Comparison of ENCODE assay signal across 29 mouse cellular contexts in genomic region chr17:10987040-10987439, GRCm38 (mm10).
DNase-seq lines count a peak whose midpoint lies in the region; ATAC-seq and TF ChIP-seq lines count a peak whose summit lies in the region.
"Had no signal": no experiment of that assay in that cellular context is flagged by ENCODE, and none has a peak within 500 bp of the region (broad histone marks: within the 10 kb centered on the region; RNA-seq: fewer than 3 reads in every experiment).

No protein-coding gene starts in this region.

- no peak for TF ChIP-seq CTCF in brain, embryonic 14.5 days (IDR thresholded peaks at IDR 0.05; ENCODE audit: borderline replicate concordance, extremely low read depth, insufficient read depth, insufficient read length)

- no peak for ATAC-seq in forebrain, embryonic 14.5 days
- no peak for ATAC-seq in forebrain, embryonic 13.5 days
- ATAC-seq in hindbrain, embryonic 14.5 days (ENCODE audit: low FRiP score), result peak; percentile 24; the same call in 1 of the 2 replicates
- no peak for ATAC-seq in midbrain, embryonic 14.5 days (ENCODE audit: low FRiP score, low TSS enrichment)
- no peak for ATAC-seq in midbrain, embryonic 15.5 days (replicated peaks)
- ATAC-seq: CD4-positive, CD25-positive, alpha-beta regulatory T cell, adult 4 months; hindbrain, embryonic 16.5 days; intestine, embryonic 15.5 days had no signal

- H3K9ac ChIP-seq in forebrain, embryonic 14.5 days (ENCODE audit: low read length), result no peak overlapping the region
- H3K9ac ChIP-seq in forebrain, embryonic 13.5 days, result no peak overlapping the region
- no peak overlapping the region for H3K9ac ChIP-seq in hindbrain, embryonic 14.5 days
- H3K9ac ChIP-seq in midbrain, embryonic 14.5 days (replicated peaks; ENCODE audit: low read length), result no peak overlapping the region
- no peak overlapping the region for H3K9ac ChIP-seq in midbrain, embryonic 15.5 days
- H3K9ac ChIP-seq: embryonic facial prominence, embryonic 13.5 days; heart, embryonic 15.5 days; intestine, embryonic 15.5 days; liver, embryonic 14.5 days; lung, embryonic 15.5 days; stomach, embryonic 15.5 days had no signal

- no peak overlapping the region for H3K4me2 ChIP-seq in forebrain, embryonic 14.5 days (ENCODE audit: low read length)
- H3K4me2 ChIP-seq in forebrain, embryonic 13.5 days, result no peak overlapping the region
- no peak overlapping the region for H3K4me2 ChIP-seq in hindbrain, embryonic 14.5 days (replicated peaks)
- H3K4me2 ChIP-seq in midbrain, embryonic 14.5 days (ENCODE audit: low read length), result no peak overlapping the region
- H3K4me2 ChIP-seq in midbrain, embryonic 15.5 days, result no peak overlapping the region
- H3K4me2 ChIP-seq: embryonic facial prominence, embryonic 13.5 days; heart, embryonic 15.5 days; intestine, embryonic 15.5 days; lung, embryonic 15.5 days; stomach, embryonic 15.5 days had no signal

- 63% methylated on average over 4 of the region's 4 CpGs for WGBS in forebrain, embryonic 14.5 days
- 58% methylated on average over 4 of the region's 4 CpGs for WGBS in forebrain, embryonic 13.5 days
- 57% methylated on average over 4 of the region's 4 CpGs for WGBS in hindbrain, embryonic 14.5 days
- 85% methylated on average over 4 of the region's 4 CpGs for WGBS in hindbrain, embryonic 10.5 days
- 59% methylated on average over 4 of the region's 4 CpGs for WGBS in midbrain, embryonic 14.5 days
- 63% methylated on average over 4 of the region's 4 CpGs for WGBS in midbrain, embryonic 15.5 days

- no peaks in the 10 kb centered on the region for H3K36me3 ChIP-seq in forebrain, embryonic 14.5 days (ENCODE audit: control insufficient read depth, insufficient read depth, low read length)
- no peaks in the 10 kb centered on the region for H3K36me3 ChIP-seq in forebrain, embryonic 13.5 days (ENCODE audit: poor library complexity, severe bottlenecking)
- H3K36me3 ChIP-seq in hindbrain, embryonic 14.5 days (replicated peaks; ENCODE audit: control insufficient read depth, insufficient read depth), result no peaks in the 10 kb centered on the region
- no peaks in the 10 kb centered on the region for H3K36me3 ChIP-seq in hindbrain, embryonic 10.5 days
- H3K36me3 ChIP-seq in midbrain, embryonic 14.5 days (ENCODE audit: control insufficient read depth, insufficient read depth, low read length), result no peaks in the 10 kb centered on the region
- H3K36me3 ChIP-seq in midbrain, embryonic 15.5 days (replicated peaks), result no peaks in the 10 kb centered on the region
- H3K36me3 ChIP-seq: embryonic facial prominence, embryonic 13.5 days; heart, embryonic 10.5 days; heart, embryonic 15.5 days; intestine, embryonic 15.5 days; lung, embryonic 15.5 days; midbrain, embryonic 10.5 days; stomach, embryonic 15.5 days had no signal

- H3K27me3 ChIP-seq in forebrain, embryonic 14.5 days (replicated peaks; ENCODE audit: control insufficient read depth, insufficient read depth, low read length), result no peaks in the 10 kb centered on the region
- no peaks in the 10 kb centered on the region for H3K27me3 ChIP-seq in forebrain, embryonic 13.5 days
- no peaks in the 10 kb centered on the region for H3K27me3 ChIP-seq in hindbrain, embryonic 14.5 days (ENCODE audit: control insufficient read depth, insufficient read depth, low read length)
- no peaks in the 10 kb centered on the region for H3K27me3 ChIP-seq in hindbrain, embryonic 10.5 days (ENCODE audit: insufficient read depth, poor library complexity, severe bottlenecking)
- H3K27me3 ChIP-seq in midbrain, embryonic 14.5 days (ENCODE audit: control insufficient read depth, insufficient read depth, low read length), result no peaks in the 10 kb centered on the region
- H3K27me3 ChIP-seq in midbrain, embryonic 15.5 days (replicated peaks), result no peaks in the 10 kb centered on the region
- H3K27me3 ChIP-seq: embryonic facial prominence, embryonic 13.5 days; heart, embryonic 15.5 days; intestine, embryonic 15.5 days; lung, embryonic 15.5 days; stomach, embryonic 15.5 days had no signal

- H3K4me1 ChIP-seq in forebrain, embryonic 14.5 days (ENCODE audit: control insufficient read depth, insufficient read depth, low read length), result no peaks in the 10 kb centered on the region; the same call in 1 of the 2 replicates
- no peaks in the 10 kb centered on the region for H3K4me1 ChIP-seq in forebrain, embryonic 13.5 days
- H3K4me1 ChIP-seq in hindbrain, embryonic 14.5 days (replicated peaks; ENCODE audit: control insufficient read depth, insufficient read depth, low read length), result no peaks in the 10 kb centered on the region
- 0 out of 2 replicates have a peak, but pooled peaks cover 1% of the 10 kb centered on the region for H3K4me1 ChIP-seq in hindbrain, embryonic 10.5 days (replicated peaks)
- H3K4me1 ChIP-seq in midbrain, embryonic 14.5 days (ENCODE audit: control insufficient read depth, insufficient read depth, low read length), result no peaks in the 10 kb centered on the region
- no peaks in the 10 kb centered on the region for H3K4me1 ChIP-seq in midbrain, embryonic 15.5 days
- H3K4me1 ChIP-seq: heart, embryonic 10.5 days; heart, embryonic 15.5 days; intestine, embryonic 15.5 days; lung, embryonic 15.5 days; midbrain, embryonic 10.5 days; stomach, embryonic 15.5 days had no signal

- no peak overlapping the region for H3K27ac ChIP-seq in forebrain, embryonic 14.5 days (ENCODE audit: low read depth, low read length)
- H3K27ac ChIP-seq in forebrain, embryonic 13.5 days, result no peak overlapping the region
- no peak overlapping the region for H3K27ac ChIP-seq in hindbrain, embryonic 14.5 days
- no peak overlapping the region for H3K27ac ChIP-seq in hindbrain, embryonic 10.5 days
- no peak overlapping the region for H3K27ac ChIP-seq in midbrain, embryonic 14.5 days (replicated peaks; ENCODE audit: low read depth, low read length)
- no peak overlapping the region for H3K27ac ChIP-seq in midbrain, embryonic 15.5 days
- H3K27ac ChIP-seq: embryonic facial prominence, embryonic 13.5 days; heart, embryonic 10.5 days; heart, embryonic 15.5 days; intestine, embryonic 15.5 days; kidney, postnatal 0 days; liver, embryonic 14.5 days; lung, embryonic 15.5 days; midbrain, embryonic 10.5 days; stomach, embryonic 15.5 days had no signal

- DNase-seq in forebrain, embryonic 14.5 days (ENCODE audit: low spot score), result peak; percentile 57
- DNase-seq in hindbrain, embryonic 14.5 days (ENCODE audit: low spot score), result peak; percentile 55
- no peak for DNase-seq in hindbrain, embryonic 10.5 days (ENCODE audit: low spot score)
- DNase-seq in midbrain, embryonic 14.5 days, result peak; percentile 68
- DNase-seq in brain, embryonic 14.5 days (ENCODE audit: low read depth), result peak; percentile 79
- no peak for DNase-seq in embryo, embryonic 11 days
- DNase-seq: adrenal gland, postnatal 14 days; cerebellum, adult 11-12 months; cerebellum, postnatal 25 days; gastrocnemius, postnatal 14 days; heart, adult 11 months; kidney, adult 8-10 months; layer of hippocampus, postnatal 36 days; liver; right cerebral cortex, postnatal 25 days had no signal

- no peaks in the 10 kb centered on the region for H3K9me3 ChIP-seq in forebrain, embryonic 14.5 days (replicated peaks; ENCODE audit: control insufficient read depth, low read length)
- H3K9me3 ChIP-seq in forebrain, embryonic 13.5 days (replicated peaks), result no peaks in the 10 kb centered on the region
- no peaks in the 10 kb centered on the region for H3K9me3 ChIP-seq in hindbrain, embryonic 14.5 days (ENCODE audit: control insufficient read depth, low read length)
- H3K9me3 ChIP-seq in hindbrain, embryonic 10.5 days, result no peaks in the 10 kb centered on the region
- no peaks in the 10 kb centered on the region for H3K9me3 ChIP-seq in midbrain, embryonic 14.5 days (ENCODE audit: control insufficient read depth, low read length)
- H3K9me3 ChIP-seq in midbrain, embryonic 15.5 days, result no peaks in the 10 kb centered on the region
- H3K9me3 ChIP-seq: embryonic facial prominence, embryonic 13.5 days; heart, embryonic 10.5 days; heart, embryonic 15.5 days; intestine, embryonic 15.5 days; lung, embryonic 15.5 days; midbrain, embryonic 10.5 days; stomach, embryonic 15.5 days had no signal

- H3K4me3 ChIP-seq in forebrain, embryonic 14.5 days (ENCODE audit: low read depth, low read length), result no peak overlapping the region
- H3K4me3 ChIP-seq in forebrain, embryonic 13.5 days, result no peak overlapping the region
- no peak overlapping the region for H3K4me3 ChIP-seq in hindbrain, embryonic 14.5 days (replicated peaks; ENCODE audit: low read length)
- no peak overlapping the region for H3K4me3 ChIP-seq in hindbrain, embryonic 10.5 days
- no peak overlapping the region for H3K4me3 ChIP-seq in midbrain, embryonic 14.5 days (replicated peaks; ENCODE audit: low read depth, low read length)
- no peak overlapping the region for H3K4me3 ChIP-seq in midbrain, embryonic 15.5 days
- H3K4me3 ChIP-seq: embryonic facial prominence, embryonic 13.5 days; erythroblast, embryonic 14.5 days; heart, embryonic 10.5 days; heart, embryonic 15.5 days; intestine, embryonic 15.5 days; lung, embryonic 15.5 days; midbrain, embryonic 10.5 days; stomach, embryonic 15.5 days had no signal

- no peak for TF ChIP-seq POLR2A in brain, embryonic 14.5 days (IDR thresholded peaks at IDR 0.05; ENCODE audit: borderline replicate concordance, extremely low read depth, insufficient read depth, insufficient read length, poor library complexity, severe bottlenecking)

Comparison
In these comparisons a context has a peak if more than half of its experiments do, and no peak if none do; other contexts are left out.
1. DNase-seq: peak in forebrain, embryonic 14.5 days (single experiment), hindbrain, embryonic 14.5 days (single experiment), midbrain, embryonic 14.5 days (single experiment) and brain, embryonic 14.5 days (single experiment); none in hindbrain, embryonic 10.5 days (single experiment) and embryo, embryonic 11 days (single experiment).